In the genomic region with DNA sequence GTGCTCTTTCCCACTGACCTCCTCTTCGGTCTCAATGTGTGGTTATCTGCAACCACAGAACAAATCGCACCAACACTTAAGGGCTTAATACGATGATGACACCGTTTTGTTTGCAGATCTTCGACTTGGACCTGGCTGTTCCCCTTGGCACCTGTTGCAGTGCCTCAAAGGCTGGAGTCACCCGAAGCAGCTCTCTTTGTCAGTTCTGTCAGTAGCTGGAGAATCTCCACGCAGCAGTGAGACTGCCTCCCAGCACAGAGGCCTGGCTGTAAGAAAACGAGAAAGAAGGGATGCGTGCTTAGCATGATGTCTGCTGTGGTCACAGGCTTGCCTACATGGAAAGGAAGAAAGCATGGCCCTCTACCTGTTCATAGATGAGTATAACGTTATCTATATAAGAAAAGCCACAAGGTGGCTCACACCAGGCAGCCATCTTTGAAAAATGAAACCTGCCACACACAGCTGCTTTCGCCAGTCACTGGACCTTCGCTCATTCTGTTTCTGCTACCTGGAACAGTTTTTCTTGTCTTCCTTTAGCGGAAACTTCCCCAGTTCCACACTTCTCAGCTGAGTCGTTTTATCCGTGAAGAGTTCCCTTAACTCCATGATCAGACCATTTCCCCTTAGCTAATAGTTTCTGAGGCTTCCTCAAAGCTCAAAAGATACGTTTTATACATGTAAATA, we compare ENCODE assay signal across 18 mouse cellular contexts.
"Had no signal": no experiment of that assay in that cellular context is flagged by ENCODE, and none has a peak within 500 bp of the region (broad histone marks: within the 10 kb centered on the region; RNA-seq: fewer than 3 reads in every experiment).

No protein-coding gene starts in this region.

- H3K27ac ChIP-seq: kidney, postnatal 0 days; layer of hippocampus, adult 2 months; left cerebral cortex, adult 2 months; liver, embryonic 14.5 days; lung, embryonic 15.5 days; neural tube, embryonic 13.5 days had no signal

- H3K4me1 ChIP-seq: lung, embryonic 15.5 days; megakaryocyte, embryonic 14.5 days; neural tube, embryonic 13.5 days had no signal

- H3K9ac ChIP-seq: liver, embryonic 14.5 days; lung, embryonic 15.5 days; neural tube, embryonic 13.5 days had no signal

- DNase-seq: kidney, adult 2 months; kidney, postnatal 25 days; layer of hippocampus, adult 9-11 months; lung, adult 18-20 months; lung, postnatal 10 days; lung, postnatal 36 days; midbrain, embryonic 14.5 days; thymus, adult 18-20 months; thymus, postnatal 4 days had no signal

- H3K9me3 ChIP-seq: lung, embryonic 15.5 days; neural tube, embryonic 13.5 days had no signal

- H3K4me2 ChIP-seq: liver, embryonic 11.5 days; lung, embryonic 15.5 days; midbrain, embryonic 11.5 days; neural tube, embryonic 13.5 days had no signal

- H3K4me3 ChIP-seq: layer of hippocampus, adult 2 months; left cerebral cortex, adult 2 months; lung, embryonic 15.5 days; megakaryocyte, embryonic 14.5 days; neural tube, embryonic 13.5 days had no signal

- H3K36me3 ChIP-seq: lung, embryonic 15.5 days; neural tube, embryonic 13.5 days had no signal

- H3K27me3 ChIP-seq: lung, embryonic 15.5 days had no signal
